ENCODE assay signal across 8 mouse cellular contexts in genomic region chr10:108389927-108390287, GRCm38 (mm10). TPM values are rescaled to one million over a fixed set of nuclear protein-coding genes. Genes with fewer than 3 reads are reported as not detected.
DNase-seq lines count a peak whose midpoint lies in the region; ATAC-seq lines count a peak whose summit lies in the region.

No protein-coding gene starts in this region.

- H3K9me3 ChIP-seq in kidney, embryonic 15.5 days (replicated peaks): no peaks in the 10 kb centered on the region
- H3K9me3 ChIP-seq in embryonic facial prominence, embryonic 11.5 days (replicated peaks; ENCODE audit: control insufficient read depth, low read length): no peaks in the 10 kb centered on the region
- no peaks in the 10 kb centered on the region for H3K9me3 ChIP-seq in limb, embryonic 11.5 days (ENCODE audit: control insufficient read depth, low read length)

- H3K27ac ChIP-seq in kidney, embryonic 15.5 days: peak overlapping the region; percentile 6; the same call in 1 of the 2 replicates
- H3K27ac ChIP-seq in embryonic facial prominence, embryonic 11.5 days (replicated peaks; ENCODE audit: low read depth, low read length): no peak overlapping the region
- no peak overlapping the region for H3K27ac ChIP-seq in limb, embryonic 11.5 days (replicated peaks; ENCODE audit: low read depth, low read length)

- no peak overlapping the region for H3K4me2 ChIP-seq in kidney, embryonic 15.5 days
- H3K4me2 ChIP-seq in embryonic facial prominence, embryonic 11.5 days (ENCODE audit: low read depth, low read length): no peak overlapping the region
- no peak overlapping the region for H3K4me2 ChIP-seq in limb, embryonic 11.5 days (ENCODE audit: low read depth, severe bottlenecking)

- no peaks in the 10 kb centered on the region; the same call in 1 of the 2 replicates for H3K36me3 ChIP-seq in kidney, embryonic 15.5 days
- no peaks in the 10 kb centered on the region for H3K36me3 ChIP-seq in embryonic facial prominence, embryonic 11.5 days (replicated peaks; ENCODE audit: control insufficient read depth, insufficient read depth, low read depth, low read length)
- no peaks in the 10 kb centered on the region for H3K36me3 ChIP-seq in limb, embryonic 11.5 days (ENCODE audit: control insufficient read depth, insufficient read depth, low read length)

- H3K9ac ChIP-seq in kidney, embryonic 15.5 days: no peak overlapping the region
- H3K9ac ChIP-seq in embryonic facial prominence, embryonic 11.5 days (replicated peaks; ENCODE audit: low read length): no peak overlapping the region
- H3K9ac ChIP-seq in limb, embryonic 11.5 days (ENCODE audit: low read length): no peak overlapping the region

- H3K27me3 ChIP-seq in kidney, embryonic 15.5 days: no peaks in the 10 kb centered on the region
- H3K27me3 ChIP-seq in embryonic facial prominence, embryonic 11.5 days (ENCODE audit: control insufficient read depth, insufficient read depth, low read length): no peaks in the 10 kb centered on the region
- H3K27me3 ChIP-seq in limb, embryonic 11.5 days (ENCODE audit: control insufficient read depth, insufficient read depth, low read length): no peaks in the 10 kb centered on the region

- peaks cover 28% of the 10 kb centered on the region for H3K4me1 ChIP-seq in kidney, embryonic 15.5 days
- H3K4me1 ChIP-seq in embryonic facial prominence, embryonic 11.5 days (ENCODE audit: control insufficient read depth, insufficient read depth, low read length): no peaks in the 10 kb centered on the region
- H3K4me1 ChIP-seq in limb, embryonic 11.5 days (ENCODE audit: control insufficient read depth, insufficient read depth, low read length): peaks cover 9% of the 10 kb centered on the region

- intact Hi-C loops in left cerebral cortex, postnatal 36 days (cut with DNase I): no loop called here

- 18% methylated on average over 4 of the region's 4 CpGs for WGBS in kidney, embryonic 15.5 days
- 15% methylated on average over 4 of the region's 4 CpGs for WGBS in embryonic facial prominence, embryonic 11.5 days
- WGBS in limb, embryonic 11.5 days: 28% methylated on average over 4 of the region's 4 CpGs

- no peak for DNase-seq in kidney, adult 11 months
- peak; percentile 40 for DNase-seq in embryonic facial prominence, embryonic 11.5 days (ENCODE audit: low spot score)
- peak; percentile 40 for DNase-seq in limb, embryonic 11.5 days (ENCODE audit: low spot score)
- DNase-seq in retina, embryonic 14.5 days (ENCODE audit: low spot score): peak; percentile 43
- DNase-seq in left cerebral cortex, postnatal 36 days (ENCODE audit: low spot score in 2 of 2): no peak
- no peak for DNase-seq in ovary, postnatal 14 days (ENCODE audit: low spot score)

- H3K4me3 ChIP-seq in kidney, embryonic 15.5 days (replicated peaks): no peak overlapping the region
- H3K4me3 ChIP-seq in embryonic facial prominence, embryonic 11.5 days (ENCODE audit: low read depth, low read length): no peak overlapping the region
- no peak overlapping the region for H3K4me3 ChIP-seq in limb, embryonic 11.5 days (ENCODE audit: low read depth, low read length)

- ATAC-seq in kidney, embryonic 15.5 days (replicated peaks; ENCODE audit: low FRiP score): peak; percentile 90
- no peak; the same call in 1 of the 2 replicates for ATAC-seq in embryonic facial prominence, embryonic 11.5 days (replicated peaks; ENCODE audit: insufficient number of reproducible peaks, low FRiP score, low TSS enrichment, low read depth)
- ATAC-seq in limb, embryonic 11.5 days (ENCODE audit: insufficient number of reproducible peaks, low FRiP score, low TSS enrichment, low read depth): no peak
- ATAC-seq in CD4-positive, CD25-positive, alpha-beta regulatory T cell, adult 4 months: no peak

RNA-seq across cellular contexts. Expression of gene Pawr, which starts 58.0 kb away (rescaled TPM):
- 16.5 and 17.5 TPM in 2 replicates for polyA plus RNA-seq in kidney, embryonic 15.5 days (2015; fragmentation: Nextera tagmentation; extraction: Ambion mirVana)
- 11.6 TPM in 2 replicates for polyA plus RNA-seq in embryonic facial prominence, embryonic 11.5 days (2014; fragmentation: Nextera tagmentation; extraction: Ambion mirVana)
- polyA plus RNA-seq in limb, embryonic 11.5 days (2014; fragmentation: Nextera tagmentation; extraction: Ambion mirVana): 4.9 TPM in 2 replicates
- total RNA-seq in left cerebral cortex, postnatal 36 days (2021): 1 to 10 TPM; 2.8 to 3.4 TPM
- not detected for polyA plus RNA-seq in CD4-positive, CD25-positive, alpha-beta regulatory T cell, adult 4 months (2017; shearing (Covaris generic))

Comparison
In these comparisons a context has a peak if more than half of its experiments do, and no peak if none do; other contexts are left out.
1. DNase-seq: peak in embryonic facial prominence, embryonic 11.5 days (single experiment), limb, embryonic 11.5 days (single experiment) and retina, embryonic 14.5 days (single experiment); none in kidney, adult 11 months (single experiment), left cerebral cortex, postnatal 36 days (0 of 2) and ovary, postnatal 14 days (single experiment).